Comparison of ENCODE assay signal across 10 mouse cellular contexts in genomic region chr8:8620536-8620935, GRCm38 (mm10). TPM values are rescaled to one million over a fixed set of nuclear protein-coding genes. Genes with fewer than 3 reads are reported as not detected.
DNase-seq lines count a peak whose midpoint lies in the region; ATAC-seq and TF ChIP-seq lines count a peak whose summit lies in the region.
"Had no signal": no experiment of that assay in that cellular context is flagged by ENCODE, and none has a peak within 500 bp of the region (broad histone marks: within the 10 kb centered on the region; RNA-seq: fewer than 3 reads in every experiment).

No protein-coding gene starts in this region.

- peak overlapping the region; percentile 27; the same call in 1 of the 2 replicates for H3K9ac ChIP-seq in ES-E14 (ENCODE audit: insufficient read depth, low read depth, low read length, poor library complexity, severe bottlenecking)
- H3K9ac ChIP-seq in neural tube, embryonic 13.5 days, result no peak overlapping the region
- H3K9ac ChIP-seq: hindbrain, embryonic 15.5 days; liver, embryonic 14.5 days had no signal

- intact Hi-C loops in left cerebral cortex, adult 2 months (cut with DNase I), result no loop called here

- H3K4me2 ChIP-seq in neural tube, embryonic 13.5 days, result no peak overlapping the region
- H3K4me2 ChIP-seq: hindbrain, embryonic 15.5 days had no signal

- no peak for TF ChIP-seq CTCF in left cerebral cortex, adult 2 months (IDR thresholded peaks at IDR 0.05)

- H3K9me3 ChIP-seq in ES-E14 (ENCODE audit: control insufficient read depth, insufficient read depth, low read depth, low read length), result no peaks in the 10 kb centered on the region
- H3K9me3 ChIP-seq in forebrain, embryonic 10.5 days, result no peaks in the 10 kb centered on the region
- no peaks in the 10 kb centered on the region for H3K9me3 ChIP-seq in neural tube, embryonic 13.5 days
- H3K9me3 ChIP-seq: hindbrain, embryonic 15.5 days had no signal

- peak; percentile 42 to 48 for DNase-seq in left cerebral cortex, adult 2 months (ENCODE audit: extremely low spot score in 1 of 2, low spot score in 2 of 2)
- DNase-seq in left cerebral cortex, adult 11 months (ENCODE audit: low spot score), result no peak
- DNase-seq in ES-E14 (ENCODE audit: low read depth, low spot score), result no peak
- DNase-seq in forebrain, embryonic 10.5 days (ENCODE audit: extremely low spot score, low spot score), result no peak
- DNase-seq in adrenal gland, postnatal 14 days, result no peak
- DNase-seq in embryo, embryonic 10 days (ENCODE audit: low spot score), result no peak
- DNase-seq: thymus, postnatal 14 days had no signal

- H3K27ac ChIP-seq in left cerebral cortex, adult 2 months, result peak overlapping the region; percentile 73
- H3K27ac ChIP-seq in ES-E14 (ENCODE audit: insufficient read depth, low read depth, low read length, poor library complexity, severe bottlenecking), result no peak overlapping the region
- H3K27ac ChIP-seq in forebrain, embryonic 10.5 days, result peak overlapping the region; percentile 67
- no peak overlapping the region for H3K27ac ChIP-seq in neural tube, embryonic 13.5 days (replicated peaks)
- H3K27ac ChIP-seq: hindbrain, embryonic 15.5 days; liver, embryonic 14.5 days had no signal

- peaks cover 3% of the 10 kb centered on the region; the same call in 1 of the 2 replicates for H3K36me3 ChIP-seq in ES-E14 (ENCODE audit: control insufficient read depth, insufficient read depth, low read length, poor library complexity, severe bottlenecking)
- peaks cover 83% of the 10 kb centered on the region for H3K36me3 ChIP-seq in forebrain, embryonic 10.5 days (replicated peaks)
- H3K36me3 ChIP-seq in neural tube, embryonic 13.5 days, result peaks cover 53% of the 10 kb centered on the region

- H3K4me1 ChIP-seq in ES-E14 (ENCODE audit: control insufficient read depth in 2 of 2, insufficient read depth in 2 of 2, low read length in 2 of 2, poor library complexity in 1 of 2), result peaks cover 2 to 14% of the 10 kb centered on the region in 2 experiments; a peak in 2 of 4 replicates
- peaks cover 54% of the 10 kb centered on the region for H3K4me1 ChIP-seq in forebrain, embryonic 10.5 days
- H3K4me1 ChIP-seq in neural tube, embryonic 13.5 days (replicated peaks), result peaks cover 37% of the 10 kb centered on the region

- H3K27me3 ChIP-seq in forebrain, embryonic 10.5 days (ENCODE audit: poor library complexity, severe bottlenecking), result 0 out of 2 replicates have a peak, but pooled peaks cover 12% of the 10 kb centered on the region
- no peaks in the 10 kb centered on the region for H3K27me3 ChIP-seq in neural tube, embryonic 13.5 days
- H3K27me3 ChIP-seq: hindbrain, embryonic 15.5 days had no signal

- 89% methylated on average over 21 of the region's 21 CpGs for WGBS in forebrain, embryonic 10.5 days
- 91% methylated on average over 21 of the region's 21 CpGs for WGBS in neural tube, embryonic 13.5 days

- ATAC-seq in neural tube, embryonic 13.5 days (ENCODE audit: low read depth), result peak; percentile 26

- in situ Hi-C loops in ES-E14 (cut with MboI; ENCODE audit: low sequenced_read_pairs in 2 of 2, unreplicated experiment in 2 of 2), result no loop called here

- no peak overlapping the region for H3K4me3 ChIP-seq in left cerebral cortex, adult 2 months
- peak overlapping the region; percentile 40 to 42; a peak in 3 of 4 replicates for H3K4me3 ChIP-seq in ES-E14 (ENCODE audit: insufficient read depth in 1 of 2, low read depth in 1 of 2, low read length in 2 of 2, poor library complexity in 1 of 2, severe bottlenecking in 1 of 2)
- no peak overlapping the region for H3K4me3 ChIP-seq in forebrain, embryonic 10.5 days
- H3K4me3 ChIP-seq in neural tube, embryonic 13.5 days, result no peak overlapping the region
- H3K4me3 ChIP-seq: hindbrain, embryonic 15.5 days had no signal

TF ChIP-seq in ES-E14, 5 proteins besides CTCF, POLR2A, EP300 and RAD21:
- TF ChIP-seq ZNF384 (IDR thresholded peaks at IDR 0.05; ENCODE audit: low read depth, low read length) (no peak), ZC3H11A (IDR thresholded peaks at IDR 0.05; ENCODE audit: borderline replicate concordance, low read depth, low read length) (no peak), HCFC1 (IDR thresholded peaks at IDR 0.05; ENCODE audit: borderline replicate concordance, insufficient read depth, low read length) (no peak), MAFK (IDR thresholded peaks at IDR 0.05; ENCODE audit: insufficient read depth, low read depth, low read length) (no peak), CHD2 (IDR thresholded peaks at IDR 0.05; ENCODE audit: low read depth, low read length) (no peak)

RNA-seq across cellular contexts. Expression of gene Efnb2, which starts 40.5 kb away (rescaled TPM):
- total RNA-seq in left cerebral cortex, adult 2 months (2021), result 10 to 100 TPM; 61.3 to 62.8 TPM
- 30.6 and 33.4 TPM in 2 replicates for total RNA-seq in ES-E14 (2012; rRNA removed)
- 28.7 and 29.9 TPM in 2 replicates for polyA plus RNA-seq in forebrain, embryonic 10.5 days (2016; fragmentation: Nextera tagmentation; extraction: Ambion mirVana)
- polyA plus RNA-seq in neural tube, embryonic 13.5 days (2015; fragmentation: Nextera tagmentation; extraction: Ambion mirVana), result 24.5 and 26.6 TPM in 2 replicates
- total RNA-seq in adrenal gland, postnatal 14 days (2021), result 31.5 and 31.6 TPM in 2 replicates

Comparison
In these comparisons a context has a peak if more than half of its experiments do, and no peak if none do; other contexts are left out.
1. DNase-seq: peak in left cerebral cortex, adult 2 months (2 of 2); none in left cerebral cortex, adult 11 months (single experiment), ES-E14 (single experiment), forebrain, embryonic 10.5 days (single experiment), adrenal gland, postnatal 14 days (single experiment) and embryo, embryonic 10 days (single experiment).
2. H3K27ac ChIP-seq: peak in left cerebral cortex, adult 2 months (single experiment) and forebrain, embryonic 10.5 days (single experiment); none in ES-E14 (single experiment) and neural tube, embryonic 13.5 days (single experiment).
3. H3K4me3 ChIP-seq: peak in ES-E14 (2 of 2); none in left cerebral cortex, adult 2 months (single experiment), forebrain, embryonic 10.5 days (single experiment) and neural tube, embryonic 13.5 days (single experiment).